Mouse (Mus musculus) CH12.LX (cell line): ENCODE measurements around the gene Cd209g. TPM values are rescaled to one million over a fixed set of nuclear protein-coding genes. Genes with fewer than 3 reads are reported as not detected.
A peak's percentile ranks its signal among the peaks of the same experiment; 100 is the strongest.

ENCODE experiments used
- DNase-seq: peaks from one replicate; pipeline ENCODE4 v3.0.0-alpha.2; 2013; ENCODE audit errors: extremely low read depth
- H3K27ac ChIP-seq: 2 replicates; pipeline ENCODE4 v1.5.1; 2012; ENCODE audit warnings: low read depth, mild to moderate bottlenecking, control low read depth, moderate library complexity; ENCODE audit not compliant: insufficient read depth
- H3K27me3 ChIP-seq: replicated peaks from 2 replicates; pipeline ENCODE3; 2012; ENCODE audit warnings: inconsistent platforms
- H3K36me3 ChIP-seq, 2 experiments: replicated peaks in 1 of 2; 2 replicates each; pipeline versions ENCODE3 to v1.6.1; 2012; ENCODE audit warnings: inconsistent platforms in 1 of 2, low read length in 1 of 2, mild to moderate bottlenecking in 1 of 2, mixed read lengths in 1 of 2, moderate library complexity in 1 of 2; ENCODE audit not compliant: control insufficient read depth in 1 of 2, insufficient read depth in 1 of 2
- H3K4me1 ChIP-seq, 2 experiments: 2 replicates each; pipeline ENCODE4 v1.6.1; 2012; ENCODE audit warnings: inconsistent platforms in 1 of 2, moderate library complexity in 1 of 2; ENCODE audit not compliant: insufficient read depth in 2 of 2, control insufficient read depth in 1 of 2
- H3K4me2 ChIP-seq: 2 replicates; pipeline ENCODE4 v1.6.1; 2012; ENCODE audit warnings: low read depth, mild to moderate bottlenecking, control low read depth; ENCODE audit not compliant: poor library complexity, insufficient read depth, severe bottlenecking
- H3K4me3 ChIP-seq, 3 experiments: fragments of 150-350 bp in 1 of 3; sonication (generic) in 1 of 3; replicated peaks in 1 of 3; 2 replicates each; pipeline versions ENCODE3 to v1.5.1; 2011 to 2012; ENCODE audit warnings: low read depth in 2 of 3, low read length in 2 of 3, mild to moderate bottlenecking in 2 of 3, moderate library complexity in 2 of 3, control low read depth in 1 of 3, improper control_type of control experiment in 1 of 3, inconsistent platforms in 1 of 3, mixed read lengths in 1 of 3; ENCODE audit not compliant: poor library complexity in 1 of 3
- H3K79me2 ChIP-seq: replicated peaks from 2 replicates; pipeline ENCODE4 v1.6.1; 2012; ENCODE audit warnings: mild to moderate bottlenecking, moderate library complexity; ENCODE audit not compliant: control insufficient read depth, poor library complexity, insufficient read depth, severe bottlenecking; ENCODE audit errors: extremely low read depth
- H3K9ac ChIP-seq: 2 replicates; pipeline ENCODE4 v1.6.1; 2012; ENCODE audit warnings: low read depth, mild to moderate bottlenecking, control low read depth, moderate library complexity; ENCODE audit not compliant: insufficient read depth
- H3K9me3 ChIP-seq: replicated peaks from 2 replicates; pipeline ENCODE3; 2012; ENCODE audit warnings: low read length, inconsistent platforms, mixed read lengths
- BHLHE40 ChIP-seq: IDR thresholded peaks from 2 replicates; pipeline ENCODE4 v1.6.1; 2011; ENCODE audit warnings: mild to moderate bottlenecking, low read depth, low read length, improper control_type of control experiment
- CTCF ChIP-seq, 2 experiments: IDR thresholded peaks in 1 of 2; conservative IDR thresholded peaks in 1 of 2; 2 replicates each; pipeline ENCODE4 v1.5.1; 2011 to 2012; ENCODE audit warnings: low read depth in 2 of 2, low read length in 2 of 2, improper control_type of control experiment in 1 of 2, inconsistent platforms in 1 of 2, mild to moderate bottlenecking in 1 of 2, moderate library complexity in 1 of 2
- E2F4 ChIP-seq: IDR thresholded peaks from 2 replicates; pipeline ENCODE4 v1.6.1; 2011; ENCODE audit warnings: low read depth, low read length, improper control_type of control experiment; ENCODE audit not compliant: insufficient replicate concordance
- ETS1 ChIP-seq: conservative IDR thresholded peaks from 2 replicates; pipeline ENCODE4 v1.6.1; 2012; ENCODE audit warnings: low read depth, mild to moderate bottlenecking, inconsistent platforms, low read length, improper control_type of control experiment, moderate library complexity
- GABPA ChIP-seq: IDR thresholded peaks from 2 replicates; pipeline ENCODE4 v1.6.1; 2012; ENCODE audit warnings: low read depth, low read length, improper control_type of control experiment, inconsistent platforms; ENCODE audit not compliant: insufficient replicate concordance
- HCFC1 ChIP-seq: IDR thresholded peaks from 2 replicates; pipeline ENCODE4 v1.6.1; 2012; ENCODE audit warnings: low read depth, mild to moderate bottlenecking, inconsistent platforms, low read length, improper control_type of control experiment
- IRF4 ChIP-seq: IDR thresholded peaks from 2 replicates; pipeline ENCODE4 v1.6.1; 2014; ENCODE audit warnings: low read depth, mild to moderate bottlenecking, inconsistent platforms, low read length, improper control_type of control experiment
- KAT2A ChIP-seq: IDR thresholded peaks from 2 replicates; pipeline ENCODE4 v1.6.1; 2012; ENCODE audit warnings: low read length, improper control_type of control experiment, inconsistent platforms; ENCODE audit not compliant: insufficient replicate concordance
- MXI1 ChIP-seq: IDR thresholded peaks from 2 replicates; pipeline ENCODE4 v1.6.1; 2011; ENCODE audit warnings: mild to moderate bottlenecking, low read depth, low read length, improper control_type of control experiment
- NRF1 ChIP-seq: IDR thresholded peaks from 2 replicates; pipeline ENCODE4 v1.6.1; 2014; ENCODE audit warnings: low read depth, mild to moderate bottlenecking, inconsistent platforms, low read length, improper control_type of control experiment, moderate library complexity
- PAX5 ChIP-seq: IDR thresholded peaks from 2 replicates; pipeline ENCODE4 v1.6.1; 2012; ENCODE audit warnings: low read length, inconsistent platforms, mixed read lengths
- POLR2A ChIP-seq: IDR thresholded peaks from 2 replicates; pipeline ENCODE4 v1.6.1; 2011; ENCODE audit warnings: low read depth, mild to moderate bottlenecking, improper control_type of control experiment, low read length
- SMC3 ChIP-seq: IDR thresholded peaks from 2 replicates; pipeline ENCODE4 v1.6.1; 2011; ENCODE audit warnings: low read depth, low read length, improper control_type of control experiment
- USF2 ChIP-seq: conservative IDR thresholded peaks from 2 replicates; pipeline ENCODE4 v1.6.1; 2011; ENCODE audit warnings: low read depth, low read length, improper control_type of control experiment
- ZKSCAN1 ChIP-seq: IDR thresholded peaks from 2 replicates; pipeline ENCODE4 v1.6.1; 2012; ENCODE audit warnings: low read depth, inconsistent platforms, low read length, improper control_type of control experiment, borderline replicate concordance
- dilution Hi-C: fragments of 300-500 bp; cut with MboI; formaldehyde crosslinking; loops from 2 replicates; pipeline ENCODE4 v1.14.3; 2020; ENCODE audit warnings: low sequenced_read_pairs; ENCODE audit not compliant: extremely low pct_unique_long_range_greater_than_20kb, extremely low pct_ligation_motif_present
- in situ Hi-C: fragments of 300-500 bp; cut with MboI; formaldehyde crosslinking; loops from 3 replicates; pipeline ENCODE4 v1.14.3; 2019; ENCODE audit warnings: low sequenced_read_pairs, low pct_ligation_motif_present, low pct_unique_long_range_greater_than_20kb, mixed read lengths
- polyA plus RNA-seq: library from polyadenylated mRNA; unstranded; fragments of >175 nt; gene quantifications from 2 replicates; pipeline ENCODE4 v1.2.1, GENCODE M21; 2012; ENCODE audit warnings: low read depth; ENCODE audit not compliant: insufficient read length
- total RNA-seq, 2 experiments: library from RNA; depleted of rRNA; stranded (reverse); fragments of 300-350 nt in 1 of 2; fragments of >200 nt in 1 of 2; gene quantifications; 2 replicates each; pipeline ENCODE4 v1.2.3; 2012 to 2014

Gene Cd209g
- total and polyA plus RNA-seq, 3 experiments = not detected

- Histone ChIP-seq H3K27ac (no peak overlapping the region), H3K4me2 (no peak overlapping the region), H3K9me3 (peaks cover 2% of the 10 kb centered on the region), H3K4me3 (no peak overlapping the region), H3K9ac (no peak overlapping the region), H3K4me1 (peaks cover 0 to 2% of the 10 kb centered on the region in 2 experiments; a peak in 1 of 4 replicates), H3K36me3 (no peaks in the 10 kb centered on the region), H3K27me3 (peaks cover 54% of the 10 kb centered on the region), H3K79me2 (no peaks in the 10 kb centered on the region)
- in situ Hi-C loops = loop anchor here (10.0 to 25.0 kb wide), 2 partner anchors 223 to 429 kb away; partner anchors contain the start of gene Clec4g
- peak; percentile 19 for DNase-seq
- TF ChIP-seq CTCF (conservative IDR thresholded peaks at IDR 0.05 in 1 of 2, IDR thresholded peaks at IDR 0.05 in 1 of 2; ENCODE audit: low read depth in 2 of 2, low read length in 2 of 2) (peak; percentile 27 to 28; a peak in 2 of 4 replicates), E2F4 (no peak), ZKSCAN1 (no peak), MXI1 (no peak), PAX5 (no peak), NRF1 (no peak), GABPA (no peak), USF2 (no peak)
- dilution Hi-C loops = no loop called here
These were observed 7.8 kb downstream of the Cd209g start for GRCm38 (mm10) chr8:4141721-4142120.

- peaks cover 13% of the 10 kb centered on the region for H3K9me3 ChIP-seq
- dilution Hi-C loops (no loop called here), in situ Hi-C loops (loop anchor here (10.0 to 25.0 kb wide), 2 partner anchors 218 to 435 kb away; partner anchors contain the start of gene Clec4g)
- H3K4me3 ChIP-seq = no peak overlapping the region
- H3K4me1 ChIP-seq = no peaks in the 10 kb centered on the region
- H3K36me3 ChIP-seq = no peaks in the 10 kb centered on the region
- H3K79me2 ChIP-seq = no peaks in the 10 kb centered on the region
- H3K27me3 ChIP-seq = peaks cover 35% of the 10 kb centered on the region
- TF ChIP-seq BHLHE40 = no peak
- no peak for TF ChIP-seq USF2
- no peak for TF ChIP-seq POLR2A
- TF ChIP-seq SMC3 = no peak
- no peak for TF ChIP-seq KAT2A
- TF ChIP-seq HCFC1 = no peak
- no peak for TF ChIP-seq IRF4
- no peak for TF ChIP-seq ETS1
- DNase-seq = no peak
- no peak overlapping the region for H3K4me2 ChIP-seq
- no peak overlapping the region for H3K27ac ChIP-seq
- no peak overlapping the region for H3K9ac ChIP-seq
These were observed 13.4 kb downstream of the Cd209g start for GRCm38 (mm10) chr8:4147272-4147671.
